Mouse (Mus musculus): Measurements from ENCODE around the gene Fhl2.

Fhl2 gene

DNA sequence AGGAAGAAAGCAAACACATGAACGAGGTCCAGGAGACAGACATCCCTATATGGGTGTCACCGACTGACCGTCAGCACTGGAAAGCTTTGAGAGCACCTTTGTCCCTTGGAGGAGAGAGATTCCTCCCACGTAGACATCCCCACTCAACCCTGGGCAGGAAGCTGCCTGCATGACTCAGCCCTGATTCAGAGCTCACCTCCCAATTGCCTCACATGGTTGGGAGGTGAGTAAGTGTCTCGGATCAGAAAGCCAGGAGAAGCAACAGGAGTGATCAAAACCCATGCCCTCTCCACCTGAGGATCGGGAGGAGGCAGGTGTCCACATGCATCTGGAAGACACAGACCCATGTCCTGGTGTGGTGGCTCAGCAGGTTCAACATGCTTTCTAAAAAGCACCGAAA, 28.2 kb downstream of the Fhl2 start:
- H3K36me3 ChIP-seq (ENCODE audit: insufficient read depth, low read length): no peaks in the 10 kb centered on the region
- no peak for TF ChIP-seq POU5F1 (IDR thresholded peaks at IDR 0.05; ENCODE audit: borderline replicate concordance, low read length)
- no peak for TF ChIP-seq CTCF (conservative IDR thresholded peaks at IDR 0.05; ENCODE audit: low read length)
- TF ChIP-seq NANOG (IDR thresholded peaks at IDR 0.05; ENCODE audit: borderline replicate concordance, low read length): no peak
- peaks cover 11% of the 10 kb centered on the region; the same call in 1 of the 2 replicates for H3K9me3 ChIP-seq (ENCODE audit: low read length)
- H3K27me3 ChIP-seq (ENCODE audit: insufficient read depth, low read length): peaks cover 28% of the 10 kb centered on the region
- H3K4me1 ChIP-seq (replicated peaks; ENCODE audit: low read depth, low read length): peaks cover 35% of the 10 kb centered on the region
- H3K4me3 ChIP-seq (replicated peaks; ENCODE audit: low read length): peak overlapping the region; percentile 52

GRCm38 (mm10) chr1:43168026-43168425, 28.8 kb downstream of the Fhl2 start:
- Histone ChIP-seq H3K27me3 (ENCODE audit: insufficient read depth, low read length) (peaks cover 29% of the 10 kb centered on the region), H3K9me3 (ENCODE audit: low read length) (peaks cover 11% of the 10 kb centered on the region; the same call in 1 of the 2 replicates), H3K4me1 (replicated peaks; ENCODE audit: low read depth, low read length) (peaks cover 41% of the 10 kb centered on the region), H3K36me3 (ENCODE audit: insufficient read depth, low read length) (no peaks in the 10 kb centered on the region), H3K4me3 (replicated peaks; ENCODE audit: low read length) (peak overlapping the region; percentile 52)
- TF ChIP-seq POU5F1 (IDR thresholded peaks at IDR 0.05; ENCODE audit: borderline replicate concordance, low read length) (no peak), CTCF (conservative IDR thresholded peaks at IDR 0.05; ENCODE audit: low read length) (no peak), NANOG (IDR thresholded peaks at IDR 0.05; ENCODE audit: borderline replicate concordance, low read length) (no peak)

GRCm38 (mm10) chr1:43164582-43164981, 32.2 kb downstream of the Fhl2 start:
- Histone ChIP-seq H3K27me3 (ENCODE audit: insufficient read depth, low read length) (peaks cover 49% of the 10 kb centered on the region), H3K36me3 (ENCODE audit: insufficient read depth, low read length) (no peaks in the 10 kb centered on the region), H3K9me3 (ENCODE audit: low read length) (peaks cover 11% of the 10 kb centered on the region; the same call in 1 of the 2 replicates), H3K4me3 (replicated peaks; ENCODE audit: low read length) (no peak overlapping the region), H3K4me1 (replicated peaks; ENCODE audit: low read depth, low read length) (peaks cover 29% of the 10 kb centered on the region)
- no peak for TF ChIP-seq CTCF (conservative IDR thresholded peaks at IDR 0.05; ENCODE audit: low read length)
- TF ChIP-seq POU5F1 (IDR thresholded peaks at IDR 0.05; ENCODE audit: borderline replicate concordance, low read length): no peak
- TF ChIP-seq NANOG (IDR thresholded peaks at IDR 0.05; ENCODE audit: borderline replicate concordance, low read length): no peak

DNA sequence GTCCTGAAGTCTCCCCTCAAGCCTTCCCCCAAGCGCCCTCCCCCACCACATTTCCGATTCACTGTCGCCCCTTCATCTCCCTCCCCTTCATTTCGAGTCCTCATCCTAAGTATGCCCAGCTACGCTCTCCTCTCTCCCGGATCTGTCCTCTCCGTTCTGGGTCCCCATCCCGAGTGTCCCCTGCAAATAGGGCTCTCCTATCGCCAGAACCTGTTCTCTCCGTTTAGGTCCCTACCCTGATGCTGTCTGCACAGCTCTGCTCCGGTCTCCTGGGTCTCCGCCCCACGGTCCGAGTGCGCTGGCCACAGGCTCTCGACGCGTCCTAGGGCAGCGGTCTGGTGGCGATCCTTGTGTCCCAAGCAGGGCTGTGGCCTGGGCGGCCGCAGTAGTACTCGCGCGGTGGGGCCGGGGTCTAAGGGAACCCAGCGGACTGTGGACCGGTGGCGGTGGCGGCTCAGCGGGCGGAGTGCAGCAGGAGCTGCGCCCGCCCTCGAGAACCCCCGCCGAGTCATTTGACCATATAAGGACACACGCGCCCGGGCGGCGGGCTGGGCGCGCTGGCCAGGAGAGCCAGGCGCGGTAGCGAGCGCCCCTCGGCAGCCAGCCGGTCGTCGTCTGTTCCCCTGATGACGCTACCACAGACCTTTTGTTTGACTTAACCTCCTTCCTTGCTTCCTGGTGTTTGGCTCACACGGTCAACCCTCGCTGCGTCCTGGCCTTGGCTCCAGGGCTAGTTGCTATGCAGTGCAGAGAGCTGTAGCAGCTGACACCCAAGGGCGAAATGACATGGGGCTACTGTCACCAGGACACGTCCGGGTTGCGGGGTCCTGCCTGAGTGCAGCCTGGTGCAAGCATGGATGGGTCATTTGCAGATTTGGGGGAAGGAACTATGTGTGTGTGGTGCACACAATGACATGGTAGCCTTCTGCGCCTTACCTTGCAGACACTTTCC, 33.0 kb downstream of the Fhl2 start:
- Histone ChIP-seq H3K36me3 (ENCODE audit: insufficient read depth, low read length) (no peaks in the 10 kb centered on the region), H3K4me3 (replicated peaks; ENCODE audit: low read length) (peak overlapping the region; percentile 82), H3K9me3 (ENCODE audit: low read length) (peaks cover 11% of the 10 kb centered on the region; the same call in 1 of the 2 replicates), H3K4me1 (replicated peaks; ENCODE audit: low read depth, low read length) (peaks cover 24% of the 10 kb centered on the region), H3K27me3 (ENCODE audit: insufficient read depth, low read length) (peaks cover 48% of the 10 kb centered on the region)
- no peak for TF ChIP-seq CTCF (conservative IDR thresholded peaks at IDR 0.05; ENCODE audit: low read length)
- TF ChIP-seq POU5F1 (IDR thresholded peaks at IDR 0.05; ENCODE audit: borderline replicate concordance, low read length): no peak
- no peak for TF ChIP-seq NANOG (IDR thresholded peaks at IDR 0.05; ENCODE audit: borderline replicate concordance, low read length)

DNA sequence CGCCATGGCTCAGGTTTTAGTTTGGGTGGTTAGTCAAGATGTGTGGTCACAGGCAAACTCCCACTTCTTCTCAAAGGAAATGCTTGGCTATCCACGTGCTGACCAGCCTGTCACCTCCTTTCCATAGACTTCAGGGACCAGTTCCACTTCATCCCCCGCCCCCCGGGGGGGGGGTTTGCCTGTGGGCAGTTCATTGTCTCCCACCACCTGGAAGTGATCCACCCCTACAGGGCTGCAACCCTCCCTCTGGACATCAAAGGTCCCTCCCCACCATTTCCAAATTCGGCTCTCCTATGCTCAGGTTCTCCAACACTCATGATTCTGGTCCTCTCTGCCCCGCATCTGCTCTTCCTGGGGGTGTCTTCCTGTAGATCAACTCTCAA, 33.7 kb downstream of the Fhl2 start:
- peaks cover 45% of the 10 kb centered on the region for H3K27me3 ChIP-seq (ENCODE audit: insufficient read depth, low read length)
- peaks cover 11% of the 10 kb centered on the region; the same call in 1 of the 2 replicates for H3K9me3 ChIP-seq (ENCODE audit: low read length)
- peaks cover 17% of the 10 kb centered on the region for H3K4me1 ChIP-seq (replicated peaks; ENCODE audit: low read depth, low read length)
- H3K4me3 ChIP-seq (replicated peaks; ENCODE audit: low read length): peak overlapping the region; percentile 82
- no peaks in the 10 kb centered on the region for H3K36me3 ChIP-seq (ENCODE audit: insufficient read depth, low read length)
- TF ChIP-seq CTCF (conservative IDR thresholded peaks at IDR 0.05; ENCODE audit: low read length) (no peak), NANOG (IDR thresholded peaks at IDR 0.05; ENCODE audit: borderline replicate concordance, low read length) (no peak), POU5F1 (IDR thresholded peaks at IDR 0.05; ENCODE audit: borderline replicate concordance, low read length) (no peak)

- H3K27me3 ChIP-seq (ENCODE audit: insufficient read depth, low read length): peaks cover 45% of the 10 kb centered on the region
- TF ChIP-seq POU5F1 (IDR thresholded peaks at IDR 0.05; ENCODE audit: borderline replicate concordance, low read length) (no peak), NANOG (IDR thresholded peaks at IDR 0.05; ENCODE audit: borderline replicate concordance, low read length) (no peak), CTCF (conservative IDR thresholded peaks at IDR 0.05; ENCODE audit: low read length) (no peak)
- H3K4me3 ChIP-seq (replicated peaks; ENCODE audit: low read length): no peak overlapping the region
- H3K4me1 ChIP-seq (replicated peaks; ENCODE audit: low read depth, low read length): peaks cover 11% of the 10 kb centered on the region
- H3K9me3 ChIP-seq (ENCODE audit: low read length): peaks cover 11% of the 10 kb centered on the region; the same call in 1 of the 2 replicates
- H3K36me3 ChIP-seq (ENCODE audit: insufficient read depth, low read length): no peaks in the 10 kb centered on the region
These were observed 34.4 kb downstream of the Fhl2 start for GRCm38 (mm10) chr1:43162394-43162793.

GRCm38 (mm10) chr1:43159429-43159828, 37.4 kb downstream of the Fhl2 start:
- TF ChIP-seq NANOG (IDR thresholded peaks at IDR 0.05; ENCODE audit: borderline replicate concordance, low read length): no peak
- no peak for TF ChIP-seq POU5F1 (IDR thresholded peaks at IDR 0.05; ENCODE audit: borderline replicate concordance, low read length)
- TF ChIP-seq CTCF (conservative IDR thresholded peaks at IDR 0.05; ENCODE audit: low read length): no peak
- H3K27me3 ChIP-seq (ENCODE audit: insufficient read depth, low read length): peaks cover 34% of the 10 kb centered on the region
- peaks cover 11% of the 10 kb centered on the region for H3K4me1 ChIP-seq (replicated peaks; ENCODE audit: low read depth, low read length)
- no peak overlapping the region for H3K4me3 ChIP-seq (replicated peaks; ENCODE audit: low read length)
- H3K9me3 ChIP-seq (ENCODE audit: low read length): peaks cover 5% of the 10 kb centered on the region
- H3K36me3 ChIP-seq (ENCODE audit: insufficient read depth, low read length): no peaks in the 10 kb centered on the region

DNA sequence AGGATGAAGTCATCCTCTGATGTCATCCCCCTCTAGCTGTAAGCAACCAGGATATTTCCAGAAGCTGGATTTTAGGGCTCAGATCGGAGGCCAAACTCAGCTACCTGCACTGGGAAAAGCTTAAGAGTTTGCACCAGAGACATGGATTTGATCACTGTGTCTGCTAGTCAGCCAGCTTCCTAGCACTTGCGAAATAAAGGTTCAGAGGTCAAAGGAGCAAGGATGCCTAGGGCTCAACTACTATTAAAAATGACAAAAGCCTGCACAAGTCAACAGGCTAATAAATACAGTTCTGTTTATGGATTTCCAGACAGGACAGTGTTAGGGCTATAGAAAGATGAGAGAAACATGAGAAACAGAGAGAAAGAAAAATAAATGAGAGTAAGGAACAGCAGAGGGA, 38.9 kb downstream of the Fhl2 start:
- no peaks in the 10 kb centered on the region; the same call in 1 of the 2 replicates for H3K4me1 ChIP-seq (replicated peaks; ENCODE audit: low read depth, low read length)
- peaks cover 19% of the 10 kb centered on the region for H3K27me3 ChIP-seq (ENCODE audit: insufficient read depth, low read length)
- TF ChIP-seq CTCF (conservative IDR thresholded peaks at IDR 0.05; ENCODE audit: low read length) (no peak), NANOG (IDR thresholded peaks at IDR 0.05; ENCODE audit: borderline replicate concordance, low read length) (no peak), POU5F1 (IDR thresholded peaks at IDR 0.05; ENCODE audit: borderline replicate concordance, low read length) (no peak)
- H3K36me3 ChIP-seq (ENCODE audit: insufficient read depth, low read length): no peaks in the 10 kb centered on the region
- peaks cover 3% of the 10 kb centered on the region; the same call in 1 of the 2 replicates for H3K9me3 ChIP-seq (ENCODE audit: low read length)
- no peak overlapping the region for H3K4me3 ChIP-seq (replicated peaks; ENCODE audit: low read length)
